Mouse (Mus musculus) CD4-positive helper T cell, adult 2 months (primary cell): Measurements from ENCODE around the gene Spint3.
A peak's percentile ranks its signal among the peaks of the same experiment; 100 is the strongest.

ENCODE experiments used
- DNase-seq: peaks from one replicate; pipeline ENCODE4 v3.0.0-alpha.2; 2012; ENCODE audit warnings: low read depth, missing footprints, low spot score

Gene Spint3

DNA sequence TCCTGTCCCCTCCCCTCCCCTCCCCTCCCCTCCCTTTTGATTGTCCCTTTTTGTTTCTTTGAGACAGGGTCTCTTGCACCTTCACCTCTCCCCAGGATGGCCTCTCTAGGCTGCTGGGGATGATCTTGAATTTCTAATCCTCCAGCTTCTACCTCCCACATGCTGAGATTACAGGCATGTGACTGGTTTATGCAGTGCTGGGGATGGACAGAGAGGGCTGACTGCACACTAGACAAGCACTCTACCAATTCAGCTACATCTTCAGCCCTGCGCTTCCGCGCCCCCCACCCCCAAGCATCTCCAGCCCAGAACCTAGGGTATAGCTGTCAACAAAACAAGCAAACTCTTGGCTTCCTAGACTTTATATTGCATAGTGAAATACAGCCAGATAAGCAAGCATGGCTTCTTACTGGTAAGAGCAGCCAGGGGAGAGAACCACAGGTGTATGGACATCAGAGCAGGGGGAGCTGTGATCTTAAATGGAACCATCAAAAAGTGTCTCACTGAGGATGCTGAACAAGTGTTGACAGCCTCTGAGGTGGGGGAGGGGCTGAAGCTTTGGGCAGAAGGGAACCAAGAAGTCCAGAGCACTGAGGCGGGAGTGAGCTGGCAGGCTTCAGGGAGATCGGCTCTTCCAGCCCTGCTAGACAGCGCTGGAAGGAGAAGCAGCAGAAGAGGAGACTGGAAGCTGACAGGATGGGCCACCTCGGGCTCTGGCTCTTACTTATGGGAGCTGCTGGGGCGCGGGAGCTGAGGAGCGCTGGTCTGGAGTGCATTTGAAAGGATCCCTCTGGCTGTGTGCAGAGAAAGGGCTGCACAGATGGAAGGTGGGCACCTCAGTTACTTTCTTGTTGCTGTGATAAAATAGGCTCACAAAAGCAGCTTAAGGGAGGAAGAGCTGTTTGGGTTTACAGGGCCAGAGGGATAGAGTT lies 23.0 kb downstream of the Spint3 start:
- no peak for DNase-seq

DNA sequence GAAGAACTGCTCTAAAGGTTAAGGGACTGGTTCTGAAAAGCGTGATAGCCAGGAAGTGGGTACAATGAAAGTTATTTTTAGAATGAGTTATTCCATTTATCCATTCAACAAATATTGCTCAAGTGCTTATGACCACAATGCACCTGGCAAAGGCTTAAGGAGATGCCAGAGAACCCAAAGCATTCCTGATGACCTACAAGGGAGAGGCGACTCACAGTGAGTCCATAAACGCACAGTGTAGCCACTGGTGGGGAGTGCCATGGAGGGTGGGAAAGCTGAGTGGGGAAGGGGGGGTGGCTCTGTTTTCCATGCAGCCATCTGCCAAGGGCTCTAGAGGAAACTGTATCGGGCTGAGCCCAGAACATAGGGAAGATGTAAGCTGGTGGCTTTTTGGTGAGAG lies 23.9 kb downstream of the Spint3 start:
- no peak for DNase-seq

- DNase-seq, result peak; percentile 62
Measured at GRCm38 (mm10) chr2:164544454-164545097, 28.7 kb downstream of the Spint3 start.

DNA sequence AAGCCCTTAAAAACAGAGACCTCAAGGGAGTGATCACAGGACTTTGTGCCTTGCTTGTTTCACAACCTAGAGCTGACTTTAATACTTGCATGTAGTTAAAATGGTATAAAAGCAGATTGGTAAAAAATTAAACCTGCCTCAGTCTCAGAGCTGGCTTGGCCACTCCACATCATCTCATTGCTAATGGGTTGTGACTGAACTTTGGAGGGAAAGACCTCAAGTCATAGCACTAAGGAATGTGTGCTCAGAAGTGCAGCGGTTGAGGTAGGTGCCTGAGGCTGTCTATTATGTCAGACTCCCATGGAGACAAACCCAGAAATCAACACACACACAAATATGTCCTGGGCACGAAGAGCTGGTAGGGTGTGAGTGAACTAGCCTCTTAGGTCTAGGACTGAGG lies 29.5 kb downstream of the Spint3 start:
- DNase-seq, result no peak

DNA sequence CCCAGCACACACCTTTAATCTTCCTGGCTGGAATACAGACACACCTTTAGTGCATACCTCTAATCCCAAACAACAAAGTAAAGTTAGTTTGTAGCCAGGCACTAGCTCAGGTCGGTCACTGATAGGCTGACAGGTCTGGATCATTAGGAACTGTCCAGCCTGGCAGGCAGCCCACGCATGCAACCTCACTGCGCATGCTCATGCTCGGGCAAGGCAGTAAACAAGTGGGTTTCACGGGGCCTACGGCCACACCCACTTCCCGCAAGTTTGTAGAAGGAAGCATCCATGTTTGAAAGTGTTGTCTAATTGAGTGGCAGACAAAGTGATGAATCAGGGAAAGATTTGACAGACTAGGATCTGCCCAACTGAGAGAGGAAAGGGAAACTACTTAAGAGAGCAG lies 30.7 kb downstream of the Spint3 start:
- no peak for DNase-seq

DNA sequence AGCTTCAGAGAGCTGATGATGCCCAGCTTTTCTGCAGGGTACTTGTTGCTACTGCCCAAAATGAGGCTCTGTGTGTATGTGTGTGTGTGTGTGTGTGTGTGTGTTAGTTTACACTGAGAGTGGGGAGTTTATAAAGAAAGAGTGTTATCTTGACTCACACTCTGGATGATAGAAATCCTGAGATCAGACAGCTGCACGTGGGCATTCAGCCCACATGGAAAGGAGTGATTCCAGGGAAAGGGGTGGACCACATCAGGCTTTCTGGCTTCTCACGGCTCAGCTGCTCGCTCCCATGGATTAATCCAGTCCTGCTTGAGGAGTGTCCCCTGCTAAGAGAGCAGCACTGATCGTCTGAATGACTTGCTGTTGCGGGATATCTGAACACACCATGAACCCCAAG lies 31.1 kb downstream of the Spint3 start:
- no peak for DNase-seq

- DNase-seq, result peak; percentile 17
Measured at GRCm38 (mm10) chr2:164540652-164541427, 32.4 kb downstream of the Spint3 start.

GRCm38 (mm10) chr2:164537003-164537402 lies 36.3 kb downstream of the Spint3 start:
- no peak for DNase-seq

GRCm38 (mm10) chr2:164534315-164534714 lies 38.9 kb downstream of the Spint3 start:
- peak; percentile 69 for DNase-seq

DNA sequence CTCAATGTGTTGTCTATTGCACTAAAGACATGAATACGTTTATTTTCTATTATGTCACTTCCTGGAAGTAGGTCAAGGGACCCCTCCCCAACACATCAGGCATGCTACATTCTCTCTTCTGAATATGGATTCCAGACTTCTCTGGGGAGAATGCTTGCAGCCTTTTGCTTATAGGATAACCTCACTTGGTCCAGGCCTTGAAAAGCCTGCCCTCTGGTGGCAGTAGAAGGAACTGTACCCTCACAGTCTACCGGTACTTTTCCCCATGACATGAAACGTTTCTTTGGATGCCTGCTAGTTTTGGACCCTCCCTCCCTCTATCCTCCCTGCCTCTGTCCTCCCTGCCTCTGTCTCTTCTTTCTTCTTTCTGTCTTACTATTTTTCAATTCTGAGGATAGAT lies 42.1 kb downstream of the Spint3 start:
- peak; percentile 76 for DNase-seq

DNA sequence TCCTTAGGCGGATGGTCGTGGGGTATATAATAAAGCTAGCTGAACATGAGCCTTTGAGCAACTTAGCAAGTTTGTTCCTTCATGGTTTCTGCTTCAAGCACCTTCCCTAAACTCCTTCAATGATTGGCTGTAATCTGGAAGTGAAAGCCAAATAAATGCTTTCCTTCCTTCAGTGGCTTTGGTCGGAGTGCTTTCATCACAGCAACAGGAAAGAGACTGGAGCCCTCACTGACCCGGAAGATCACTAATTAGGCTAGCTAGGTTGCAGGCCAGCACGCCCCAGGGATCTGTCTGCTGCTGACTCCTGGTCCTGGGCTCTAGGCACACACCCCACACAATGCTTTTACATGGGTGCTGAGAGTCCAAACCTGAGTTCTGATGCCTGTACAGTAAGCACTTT lies 44.7 kb downstream of the Spint3 start:
- DNase-seq, result no peak

GRCm38 (mm10) chr2:164523301-164523773 lies 49.9 kb downstream of the Spint3 start:
- DNase-seq, result no peak

DNA sequence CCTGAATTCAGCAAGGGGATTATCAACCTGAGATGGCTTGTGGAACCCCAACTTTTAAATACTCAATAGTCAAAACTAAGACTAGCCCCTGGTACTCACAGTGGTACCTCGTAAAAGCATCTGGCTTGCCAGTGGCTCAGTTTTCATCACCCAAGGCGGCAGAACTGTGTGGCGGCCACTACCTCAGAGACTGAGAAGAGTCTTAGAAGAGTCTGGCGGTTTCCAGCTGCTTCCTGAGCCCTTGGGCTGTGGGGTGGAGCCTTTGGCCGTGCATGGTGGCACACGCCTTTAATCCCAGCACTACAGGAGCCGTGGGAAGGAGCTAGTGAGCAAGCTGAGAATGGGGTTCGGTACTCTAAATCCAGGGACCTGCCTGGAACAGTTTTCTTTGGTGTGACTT lies 51.0 kb downstream of the Spint3 start:
- DNase-seq, result no peak

DNA sequence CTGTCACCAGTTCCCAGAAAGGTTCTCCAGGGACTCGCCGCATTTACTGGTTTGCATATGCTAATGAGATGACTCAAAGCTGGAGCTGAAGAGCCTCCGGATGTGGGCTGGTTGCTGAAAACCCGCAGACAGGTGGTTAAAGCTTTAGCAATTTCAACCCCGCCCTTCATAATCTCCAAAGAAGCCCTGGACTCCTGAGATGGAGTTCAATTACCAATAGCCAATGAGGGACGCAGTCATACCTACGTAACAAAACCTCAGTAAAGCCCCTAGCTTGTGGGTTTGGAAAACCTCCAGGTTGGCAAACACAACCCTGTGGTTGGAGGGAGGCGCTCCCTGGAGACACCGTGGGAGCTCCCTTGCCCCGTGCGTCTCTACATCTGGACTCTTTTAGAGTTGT lies 51.4 kb downstream of the Spint3 start:
- DNase-seq, result peak; percentile 94

- peak; percentile 71 for DNase-seq
Measured at GRCm38 (mm10) chr2:164520782-164521181, 52.5 kb downstream of the Spint3 start.
